Mouse (Mus musculus) spleen, postnatal 10 days (tissue): ENCODE measurements at regions not wholly inside any gene's neighbourhood (a gene's known extent, or its start where the extent isn't known, plus 50 kb on each side); places are given as distances from the start of the nearest gene placed in this dataset.

Experiments
- DNase-seq, 2 experiments: peaks; one replicate each; pipeline ENCODE4 v3.0.0; 2021 to 2022; ENCODE audit warnings: low spot score in 2 of 2

- no peak for DNase-seq
Observed at GRCm38 (mm10) chr2:51448121-51448520, 179.2 kb upstream of the Tas2r134 start.

- no peak for DNase-seq
Observed at GRCm38 (mm10) chr2:51447616-51448015, 179.7 kb upstream of the Tas2r134 start.

GRCm38 (mm10) chr2:51444386-51445080, 182.8 kb upstream of the Tas2r134 start:
- no peak for DNase-seq

- DNase-seq, result no peak
Observed at GRCm38 (mm10) chr2:51443946-51444345, 183.4 kb upstream of the Tas2r134 start.

- DNase-seq, result no peak
Observed at GRCm38 (mm10) chr2:51439047-51439446, 188.3 kb upstream of the Tas2r134 start.

- DNase-seq, result peak; percentile 13 to 63
Observed at GRCm38 (mm10) chr2:51436590-51436989, 190.7 kb upstream of the Tas2r134 start.

GRCm38 (mm10) chr2:51431564-51431963, 195.7 kb upstream of the Tas2r134 start:
- DNase-seq, result no peak

- DNase-seq, result no peak
Observed at GRCm38 (mm10) chr2:51429716-51430115, 197.6 kb upstream of the Tas2r134 start.

GRCm38 (mm10) chr2:51422442-51422841, 204.9 kb upstream of the Tas2r134 start:
- no peak for DNase-seq

- DNase-seq, result no peak
Observed at GRCm38 (mm10) chr2:51417908-51418690, 209.2 kb upstream of the Tas2r134 start.

- DNase-seq, result no peak
Observed at GRCm38 (mm10) chr2:51388390-51388789, 238.9 kb upstream of the Tas2r134 start.

GRCm38 (mm10) chr2:51387136-51387535, 238.2 kb upstream of the Rnd3 start:
- DNase-seq, result no peak

GRCm38 (mm10) chr2:51376597-51376996, 227.7 kb upstream of the Rnd3 start:
- DNase-seq, result no peak

- DNase-seq, result no peak
Observed at GRCm38 (mm10) chr2:51374636-51375035, 225.7 kb upstream of the Rnd3 start.

GRCm38 (mm10) chr2:51372771-51373170, 223.9 kb upstream of the Rnd3 start:
- DNase-seq, result no peak

GRCm38 (mm10) chr2:51362825-51363616, 214.1 kb upstream of the Rnd3 start:
- no peak for DNase-seq

GRCm38 (mm10) chr2:51355281-51355680, 206.4 kb upstream of the Rnd3 start:
- no peak for DNase-seq

GRCm38 (mm10) chr2:51354800-51355199, 205.9 kb upstream of the Rnd3 start:
- DNase-seq, result no peak

- no peak for DNase-seq
Observed at GRCm38 (mm10) chr2:51349614-51350013, 200.7 kb upstream of the Rnd3 start.

- no peak for DNase-seq
Observed at GRCm38 (mm10) chr2:51348774-51349173, 199.9 kb upstream of the Rnd3 start.

- no peak for DNase-seq
Observed at GRCm38 (mm10) chr2:51347086-51347485, 198.2 kb upstream of the Rnd3 start.

GRCm38 (mm10) chr2:51342421-51342820, 193.5 kb upstream of the Rnd3 start:
- no peak for DNase-seq
